Mouse (Mus musculus): ENCODE data around the gene Il1rap.

The Il1rap gene

DNA sequence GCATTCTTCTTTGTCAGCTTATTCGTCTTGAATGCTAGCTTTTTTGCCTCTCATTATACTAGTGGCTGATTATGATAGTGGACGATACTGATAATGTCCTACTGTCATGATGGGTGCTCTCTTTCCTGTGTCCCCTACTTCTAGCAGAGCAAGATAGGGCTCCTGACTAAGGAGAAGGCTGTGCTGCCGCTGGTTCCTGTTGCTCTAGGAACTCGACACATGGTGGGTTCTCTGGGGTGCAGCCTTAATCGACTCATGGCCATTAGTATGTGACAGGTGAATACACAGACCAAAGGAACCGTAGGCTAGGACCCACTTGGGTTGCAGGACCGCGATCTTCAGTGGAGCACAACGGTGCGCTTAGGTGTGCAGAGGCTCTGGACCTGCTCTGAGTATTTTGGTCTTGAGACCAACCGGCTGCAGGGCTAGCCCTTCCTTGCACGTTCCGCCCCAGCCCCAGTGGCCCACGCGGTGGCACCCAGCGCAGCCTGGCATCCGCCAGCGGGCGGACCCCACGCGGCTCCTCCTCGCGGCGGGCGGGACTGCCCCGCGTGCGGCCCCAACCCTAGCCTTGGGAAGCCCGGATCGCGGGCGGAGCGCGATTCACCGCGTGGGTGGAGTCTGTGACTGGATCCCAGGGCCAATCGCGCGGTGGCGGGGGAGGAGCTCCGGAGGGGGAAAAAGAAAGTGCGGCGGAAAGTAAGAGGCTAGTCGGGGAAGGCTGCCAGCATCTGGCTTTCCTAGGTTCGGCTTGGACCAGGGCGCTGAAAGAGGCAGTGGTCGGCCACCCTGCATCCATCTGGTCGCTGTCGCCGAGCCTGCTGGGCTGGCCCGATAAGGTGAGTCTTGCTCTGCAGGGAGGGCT, at the start of gene Il1rap:
Gene Il1rap (plus strand): TSS at position 657 of the 865 bp plus-strand sequence.
- DNase-seq, result peak; percentile 85

- DNase-seq, result no peak
Observed at GRCm38 (mm10) chr16:26532287-26532686, 49.2 kb upstream of the Il1rap start.

- DNase-seq, result no peak
Observed at GRCm38 (mm10) chr16:26546170-26546878, 35.2 kb upstream of the Il1rap start.

GRCm38 (mm10) chr16:26546879-26547206, 34.7 kb upstream of the Il1rap start:
- DNase-seq, result no peak

DNA sequence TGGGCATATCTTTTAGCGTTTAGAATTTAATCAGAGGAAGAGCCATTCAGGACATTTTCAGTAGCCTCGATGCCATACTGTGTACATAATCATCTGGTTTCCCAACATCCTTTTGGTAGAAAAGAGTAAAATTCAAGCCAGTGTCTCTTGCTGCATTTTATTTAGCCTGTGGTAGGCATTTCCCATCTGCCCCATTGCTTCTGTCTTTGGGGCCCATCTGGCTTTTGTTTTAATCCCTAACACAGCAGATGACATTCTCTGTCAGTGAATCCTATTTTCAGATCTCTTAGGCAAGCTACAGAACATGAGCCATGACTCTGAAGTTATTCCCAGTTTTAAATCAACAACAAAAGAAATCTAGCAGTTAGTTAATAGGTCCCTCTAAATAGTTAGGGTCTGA, 32.3 kb upstream of the Il1rap start:
- DNase-seq, result peak; percentile 0

DNA sequence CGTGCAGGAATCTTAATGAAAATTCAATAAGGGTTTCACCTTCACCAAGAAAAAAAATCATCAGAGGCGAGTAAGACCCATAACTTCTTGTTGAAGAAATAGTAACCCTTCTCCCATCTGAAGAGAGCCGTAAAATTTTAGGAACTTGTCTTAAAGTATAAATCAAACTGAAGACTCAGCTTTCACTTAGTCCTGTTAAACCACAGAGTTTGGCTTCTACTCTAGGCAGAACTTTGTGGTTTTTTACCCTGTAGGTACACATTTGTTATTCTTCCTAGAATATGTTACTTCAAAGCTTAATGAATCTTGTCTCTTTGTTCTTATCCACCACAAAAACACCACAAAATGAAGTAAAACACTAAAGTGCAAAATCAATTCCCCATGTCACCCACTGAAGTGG, 29.3 kb upstream of the Il1rap start:
- DNase-seq, result no peak

GRCm38 (mm10) chr16:26558797-26559196, 22.7 kb upstream of the Il1rap start:
- DNase-seq, result no peak

DNA sequence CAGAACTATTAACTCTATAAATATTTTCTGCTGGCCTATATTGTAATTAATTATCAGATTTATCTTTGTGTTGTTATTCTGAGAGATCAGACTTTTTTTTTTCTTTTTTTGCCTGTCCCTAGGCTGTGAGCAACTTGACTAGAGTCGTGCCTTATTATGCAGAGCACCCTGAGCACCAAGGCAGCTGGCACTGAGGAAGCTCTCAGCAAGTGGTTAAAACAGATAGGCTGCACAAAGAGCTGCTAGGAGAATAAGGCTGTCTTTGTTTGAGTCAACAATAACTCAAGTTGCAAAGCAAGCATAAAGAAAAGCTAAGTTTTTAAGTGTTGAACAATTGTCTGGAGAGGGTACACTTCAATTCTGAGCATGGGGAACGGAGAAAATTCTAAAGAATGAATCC, 19.8 kb upstream of the Il1rap start:
- DNase-seq, result no peak

- no peak for DNase-seq
Observed at GRCm38 (mm10) chr16:26562771-26563170, 18.7 kb upstream of the Il1rap start.

DNA sequence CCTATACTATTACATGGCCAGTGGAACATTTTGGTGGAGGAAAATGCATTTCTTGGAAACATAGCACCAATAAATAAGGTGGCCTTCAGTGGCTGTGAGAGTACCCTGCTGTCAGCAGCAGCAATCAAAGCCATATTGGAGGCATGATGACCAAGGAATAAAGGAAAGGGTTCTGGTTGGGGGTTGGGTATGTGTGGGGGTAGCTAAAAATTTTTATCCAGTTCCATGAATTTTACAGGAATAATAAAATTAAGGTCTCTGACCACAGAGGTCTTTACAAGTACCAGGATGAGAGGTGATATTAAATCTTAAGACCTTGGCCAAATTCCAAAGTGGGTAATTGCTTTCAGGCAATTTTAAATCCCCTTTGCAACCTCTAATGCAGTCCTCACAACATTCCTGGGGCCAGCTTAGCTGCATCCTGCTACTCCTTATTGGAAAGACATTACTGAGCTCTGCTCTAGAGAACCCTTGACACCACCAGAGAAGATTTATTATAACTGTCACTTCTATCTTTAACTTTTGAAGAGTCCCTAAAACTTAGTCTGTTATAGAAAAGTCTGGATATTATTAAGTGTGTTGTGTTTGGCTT, 12.0 kb upstream of the Il1rap start:
- no peak for DNase-seq

DNA sequence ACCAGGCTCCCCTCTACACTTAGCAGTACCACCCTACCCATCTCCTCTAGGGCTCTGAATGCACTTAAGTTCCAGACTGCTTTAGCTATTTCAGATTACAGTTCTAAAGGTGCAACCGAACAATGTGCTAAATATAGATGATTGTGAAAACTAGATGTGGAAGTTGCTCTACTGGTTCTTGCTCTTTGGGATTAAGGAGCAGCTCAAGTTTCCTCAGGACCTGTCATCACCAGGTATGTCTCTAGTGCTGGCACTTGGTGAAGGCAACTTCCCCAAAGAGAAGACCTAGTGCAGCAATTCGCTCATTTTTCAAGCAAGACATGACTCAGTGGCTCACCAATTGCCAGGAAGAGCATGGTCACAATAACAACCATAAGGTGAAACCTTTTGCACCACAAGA, 9.7 kb upstream of the Il1rap start:
- DNase-seq, result no peak

DNA sequence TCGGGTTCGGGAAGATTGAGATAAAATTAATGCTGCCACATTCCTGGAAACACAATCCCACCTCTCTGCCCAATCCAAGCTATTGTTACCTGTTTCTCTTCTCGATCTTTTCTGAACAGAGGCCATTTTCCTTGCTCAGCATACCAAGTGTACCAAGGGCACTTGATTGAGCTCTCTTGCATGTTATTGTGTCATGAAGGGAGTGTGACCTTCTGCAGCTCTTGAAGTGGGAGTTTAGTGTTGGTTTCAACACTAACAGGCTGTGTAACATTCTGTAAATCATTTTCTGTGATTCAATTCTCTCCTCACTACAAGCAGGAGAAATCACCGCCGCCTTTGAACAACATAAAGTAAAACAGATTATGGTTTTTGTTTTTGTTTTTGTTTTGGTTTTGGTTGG, 7.3 kb upstream of the Il1rap start:
- DNase-seq, result no peak

DNA sequence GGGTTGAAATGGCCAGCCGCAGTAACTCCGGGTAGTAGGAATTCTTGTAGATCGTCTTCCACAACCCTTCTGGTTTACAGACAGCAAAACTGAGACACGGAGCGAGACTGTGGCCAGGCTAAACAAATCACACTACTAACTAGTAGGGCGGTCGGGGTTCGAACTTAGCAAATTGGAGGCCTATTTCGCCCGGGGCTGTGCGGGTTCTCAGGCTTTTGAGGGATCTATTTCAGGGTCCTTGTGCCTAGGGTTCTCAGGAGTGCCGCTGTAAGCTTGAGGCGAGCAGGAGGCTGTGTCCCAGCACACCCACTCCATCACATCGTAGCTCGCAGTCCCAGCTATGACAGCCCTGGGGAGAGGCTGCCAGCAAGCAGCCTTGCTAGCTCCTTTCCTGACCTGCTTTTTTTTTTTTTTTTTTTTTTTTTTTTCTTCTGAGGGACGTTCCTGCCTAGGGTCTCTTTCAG, 441 bp downstream of the Il1rap start:
- no peak for DNase-seq

DNA sequence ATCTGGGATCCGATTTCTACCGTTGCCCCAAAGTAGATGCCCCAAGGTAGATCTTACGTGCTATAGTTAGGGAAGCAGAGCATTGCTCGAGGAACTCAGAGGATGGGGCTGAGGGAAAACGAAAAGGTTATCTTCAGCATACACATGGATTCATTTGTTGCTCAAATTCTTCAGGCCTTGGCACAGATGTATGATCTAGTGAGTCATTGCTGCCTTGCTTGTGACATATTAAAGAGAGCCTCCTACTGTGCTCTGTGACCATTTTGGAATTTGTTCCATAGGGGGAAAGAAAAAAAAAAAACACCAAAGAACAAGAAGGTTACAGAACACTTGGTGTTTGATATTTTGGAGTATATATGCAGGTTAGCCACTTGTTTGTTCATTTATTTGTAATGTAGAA, 4.3 kb downstream of the Il1rap start:
- no peak for DNase-seq

- DNase-seq, result no peak
Observed at GRCm38 (mm10) chr16:26590897-26591570, 9.5 kb downstream of the Il1rap start.

DNA sequence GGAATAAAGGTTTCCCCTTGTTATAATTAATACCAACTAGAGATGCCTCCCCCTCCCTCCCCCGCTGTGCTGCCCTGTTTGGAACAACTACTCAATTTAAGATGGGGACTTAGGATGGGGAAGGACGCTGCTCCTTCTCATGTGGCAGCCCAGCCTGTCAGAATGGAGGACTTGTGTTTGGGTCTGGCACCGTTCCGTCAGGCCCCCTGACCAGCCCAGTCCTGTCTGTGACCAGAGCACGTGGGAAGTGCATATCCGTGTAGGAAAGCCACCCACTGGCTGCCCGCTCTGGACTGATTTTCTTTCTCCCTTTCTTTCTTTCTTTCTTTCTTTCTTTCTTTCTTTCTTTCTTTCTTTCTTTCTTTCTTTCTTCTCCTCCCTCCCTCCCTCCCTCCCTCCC, 14.9 kb downstream of the Il1rap start:
- no peak for DNase-seq

DNA sequence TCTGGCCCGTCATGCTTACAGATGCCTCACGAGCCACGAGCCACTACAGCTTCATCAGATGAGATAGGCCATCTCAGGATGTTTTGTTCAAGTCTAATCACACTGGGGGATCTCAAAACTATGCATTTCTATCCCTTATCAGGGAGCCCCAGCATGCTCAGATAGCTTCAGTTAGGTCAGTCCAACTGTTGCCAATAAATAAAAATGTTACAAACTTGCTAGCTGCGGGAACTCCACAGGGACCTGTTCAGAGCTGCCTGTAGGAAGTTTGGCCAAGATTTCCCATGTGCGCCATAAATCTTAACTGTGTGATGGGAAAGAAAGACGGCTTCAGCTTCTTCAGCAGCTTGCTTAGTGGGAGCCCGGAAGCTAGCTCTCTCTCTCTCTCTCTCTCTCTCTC, 15.8 kb downstream of the Il1rap start:
- DNase-seq, result no peak

DNA sequence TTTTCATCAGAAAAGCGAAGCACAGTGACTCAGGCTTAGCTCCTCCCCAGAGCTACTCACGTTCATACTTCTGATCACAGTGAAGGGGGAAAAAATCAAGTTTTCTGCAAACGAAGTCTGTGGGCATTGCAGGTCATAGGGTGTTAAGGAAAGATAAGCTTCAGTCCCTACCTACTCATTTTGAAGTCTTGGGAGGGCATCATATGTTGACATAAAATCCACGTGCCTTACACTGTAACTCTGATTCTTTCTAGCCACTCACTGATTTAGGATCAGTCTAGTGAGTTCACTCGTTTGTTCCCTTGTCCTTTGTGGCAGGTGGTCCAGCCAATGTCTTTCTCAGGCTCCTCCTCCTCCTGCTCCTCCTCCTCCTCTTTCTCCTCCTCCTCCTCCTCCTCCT, 17.1 kb downstream of the Il1rap start:
- no peak for DNase-seq

- no peak for DNase-seq
Observed at GRCm38 (mm10) chr16:26601482-26601881, 20.0 kb downstream of the Il1rap start.

DNA sequence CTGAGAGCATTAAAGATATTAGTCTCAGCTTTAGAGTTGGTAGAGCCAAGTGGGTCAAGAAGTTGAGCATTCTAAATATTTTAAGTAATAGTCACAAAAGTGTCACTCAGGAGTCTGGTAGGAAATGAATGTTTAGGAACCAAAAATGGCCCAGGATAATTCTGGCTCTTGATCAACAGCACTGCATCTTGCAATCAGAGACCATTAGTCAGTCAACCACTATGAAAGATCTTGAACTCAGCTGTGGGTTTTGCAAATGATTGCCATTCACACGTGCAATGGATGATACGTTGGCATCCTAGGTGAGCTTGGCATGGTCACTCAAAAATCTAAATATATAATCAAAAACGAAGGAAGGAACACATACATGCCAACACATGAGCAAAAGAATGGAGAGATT, 23.1 kb downstream of the Il1rap start:
- no peak for DNase-seq

GRCm38 (mm10) chr16:26608003-26608402, 26.5 kb downstream of the Il1rap start:
- no peak for DNase-seq

DNA sequence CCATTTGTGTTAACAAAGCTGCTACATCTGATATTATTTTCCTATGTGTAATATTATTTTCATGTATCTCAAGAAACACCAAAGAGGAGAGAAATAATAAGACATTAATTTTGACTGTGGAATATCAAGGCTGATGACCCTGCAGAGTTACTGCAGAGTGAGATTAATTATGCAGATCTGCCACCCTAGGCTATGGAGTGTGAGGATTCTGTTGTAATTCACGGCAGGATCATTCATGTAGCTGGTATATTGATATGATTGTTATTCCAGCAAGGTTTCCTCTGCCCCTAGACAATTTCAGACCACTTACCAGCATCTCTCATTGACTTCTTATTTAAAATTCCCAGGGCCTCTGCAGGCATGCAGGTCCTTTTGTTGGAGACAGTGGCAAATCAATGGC, 29.0 kb downstream of the Il1rap start:
- DNase-seq, result no peak

GRCm38 (mm10) chr16:26612499-26613220, 31.2 kb downstream of the Il1rap start:
- DNase-seq, result no peak
